Mouse (Mus musculus): Measurements from ENCODE around the gene Mapkap1. TPM values are rescaled to one million over a fixed set of nuclear protein-coding genes. Genes with fewer than 3 reads are reported as not detected.

The Mapkap1 gene
- total and polyA plus RNA-seq, 3 experiments: 39.4 to 45.8 (median 40.7) TPM

- Histone ChIP-seq H3K4me3 (replicated peaks in 1 of 3; ENCODE audit: low read depth in 2 of 3, low read length in 2 of 3, poor library complexity in 1 of 3) (peak overlapping the region in 1 of 3 experiments; percentile 9), H3K79me2 (replicated peaks; ENCODE audit: control insufficient read depth, extremely low read depth, insufficient read depth, poor library complexity, severe bottlenecking) (no peaks in the 10 kb centered on the region), H3K4me2 (ENCODE audit: insufficient read depth, low read depth, poor library complexity, severe bottlenecking) (peak overlapping the region; percentile 35; the same call in 1 of the 2 replicates), H3K36me3 (replicated peaks in 1 of 2; ENCODE audit: control insufficient read depth in 1 of 2, insufficient read depth in 1 of 2, low read length in 1 of 2) (no peaks in the 10 kb centered on the region), H3K27ac (ENCODE audit: insufficient read depth, low read depth) (no peak overlapping the region), H3K4me1 (ENCODE audit: control insufficient read depth in 1 of 2, insufficient read depth in 2 of 2) (peaks cover 4 to 7% of the 10 kb centered on the region in 2 experiments), H3K9me3 (replicated peaks; ENCODE audit: low read length) (no peaks in the 10 kb centered on the region), H3K9ac (ENCODE audit: insufficient read depth, low read depth) (no peak overlapping the region), H3K27me3 (replicated peaks) (no peaks in the 10 kb centered on the region)
- dilution Hi-C loops (cut with MboI; ENCODE audit: extremely low pct_ligation_motif_present, extremely low pct_unique_long_range_greater_than_20kb, low sequenced_read_pairs): no loop called here
- in situ Hi-C loops (cut with MboI; ENCODE audit: low pct_ligation_motif_present, low pct_unique_long_range_greater_than_20kb, low sequenced_read_pairs): loop anchor here (25.0 kb wide), 1 partner anchor 877 kb away; no protein-coding TSS in a partner anchor
- peak; percentile 76 for DNase-seq (ENCODE audit: extremely low read depth)
- TF ChIP-seq MYC (IDR thresholded peaks at IDR 0.05; ENCODE audit: low read depth, low read length): peak; percentile 89
- no peak for TF ChIP-seq POLR2AphosphoS2 (IDR thresholded peaks at IDR 0.05; ENCODE audit: low read depth, low read length)
- TF ChIP-seq ELF1 (IDR thresholded peaks at IDR 0.05; ENCODE audit: low read depth, low read length): 0 out of 2 replicates have a peak, but pooled peaks have one; percentile 20
- TF ChIP-seq TCF12 (IDR thresholded peaks at IDR 0.05; ENCODE audit: low read depth, low read length): peak; percentile 49
- TF ChIP-seq NELFE (IDR thresholded peaks at IDR 0.05; ENCODE audit: low read depth, low read length): peak; percentile 31; the same call in 1 of the 2 replicates
- TF ChIP-seq ZC3H11A (IDR thresholded peaks at IDR 0.05; ENCODE audit: low read depth, low read length): peak; percentile 22; the same call in 1 of the 2 replicates
- TF ChIP-seq JUND (conservative IDR thresholded peaks at IDR 0.05; ENCODE audit: low read depth, low read length): no peak
- peak; percentile 98 for TF ChIP-seq RAD21 (IDR thresholded peaks at IDR 0.05; ENCODE audit: low read depth, low read length)
- no peak for TF ChIP-seq RCOR1 (conservative IDR thresholded peaks at IDR 0.05; ENCODE audit: low read depth, low read length)
- no peak for TF ChIP-seq MEF2A (IDR thresholded peaks at IDR 0.05; ENCODE audit: borderline replicate concordance, low read depth, low read length)
- TF ChIP-seq ZKSCAN1 (IDR thresholded peaks at IDR 0.05; ENCODE audit: borderline replicate concordance, low read depth, low read length): no peak
- TF ChIP-seq BHLHE40 (IDR thresholded peaks at IDR 0.05; ENCODE audit: low read depth, low read length): no peak
- peak; percentile 55; the same call in 1 of the 2 replicates for TF ChIP-seq MAX (IDR thresholded peaks at IDR 0.05; ENCODE audit: low read length)
- TF ChIP-seq SIN3A (IDR thresholded peaks at IDR 0.05; ENCODE audit: low read length): 0 out of 2 replicates have a peak, but pooled peaks have one; percentile 43
- TF ChIP-seq POLR2A (IDR thresholded peaks at IDR 0.05; ENCODE audit: low read depth, low read length): no peak
- TF ChIP-seq MXI1 (IDR thresholded peaks at IDR 0.05; ENCODE audit: low read depth, low read length): peak; percentile 60; the same call in 1 of the 2 replicates
- TF ChIP-seq MAZ (IDR thresholded peaks at IDR 0.05; ENCODE audit: low read depth, low read length): 0 out of 2 replicates have a peak, but pooled peaks have one; percentile 40
- no peak for TF ChIP-seq MAFK (IDR thresholded peaks at IDR 0.05; ENCODE audit: insufficient replicate concordance, low read length)
- TF ChIP-seq GABPA (IDR thresholded peaks at IDR 0.05; ENCODE audit: insufficient replicate concordance, low read depth, low read length): no peak
- TF ChIP-seq USF1 (IDR thresholded peaks at IDR 0.05; ENCODE audit: low read depth, low read length): no peak
- TF ChIP-seq CTCF (conservative IDR thresholded peaks at IDR 0.05 in 1 of 2, IDR thresholded peaks at IDR 0.05 in 1 of 2; ENCODE audit: low read depth in 2 of 2, low read length in 2 of 2): peak; percentile 29 to 87; a peak in 3 of 4 replicates
- TF ChIP-seq ZMIZ1 (IDR thresholded peaks at IDR 0.05; ENCODE audit: low read depth, low read length): no peak
- TF ChIP-seq SMC3 (IDR thresholded peaks at IDR 0.05; ENCODE audit: low read depth, low read length): peak; percentile 70
Observed at GRCm38 (mm10) chr2:34638955-34639650, 232.5 kb downstream of the Mapkap1 start.

All from CH12.LX (cell line).